Mouse (Mus musculus): ENCODE measurements around the gene 1110002E22Rik. TPM values are rescaled to one million over a fixed set of nuclear protein-coding genes. Genes with fewer than 3 reads are reported as not detected.

1110002E22Rik gene
- total RNA-seq, 2 experiments from 2014 or later: 62.6 to 64.4 TPM

- intact Hi-C loops (cut with DNase I): no loop called here
- DNase-seq (ENCODE audit: low spot score): no peak
These were observed 31.6 kb downstream of the 1110002E22Rik start for GRCm38 (mm10) chr3:138096263-138097028.

- DNase-seq (ENCODE audit: low spot score): no peak
- intact Hi-C loops (cut with DNase I): no loop called here
These were observed 32.9 kb downstream of the 1110002E22Rik start for GRCm38 (mm10) chr3:138097718-138098117.

GRCm38 (mm10) chr3:138101936-138102335 lies 37.1 kb downstream of the 1110002E22Rik start:
- no peak for DNase-seq (ENCODE audit: low spot score)
- intact Hi-C loops (cut with DNase I): no loop called here

DNA sequence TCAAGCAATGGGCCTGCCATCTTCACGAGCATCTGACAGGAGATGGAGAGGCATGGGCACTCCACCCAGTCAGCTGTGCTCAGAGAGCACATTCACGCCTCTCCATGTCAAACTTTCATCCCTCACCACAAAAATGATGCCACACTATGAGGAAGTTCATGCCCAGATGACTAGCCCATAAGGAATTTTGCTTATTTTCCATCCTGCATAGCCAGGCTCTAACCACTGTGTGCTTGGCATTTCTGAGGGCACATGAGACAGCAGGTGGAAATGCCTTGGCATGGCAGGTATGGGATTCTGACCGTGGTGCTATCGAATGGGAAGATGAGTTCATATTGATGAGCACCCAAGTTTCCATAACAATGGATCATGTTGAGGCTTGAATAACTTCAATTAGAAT lies 38.8 kb downstream of the 1110002E22Rik start:
- intact Hi-C loops (cut with DNase I): no loop called here
- DNase-seq (ENCODE audit: low spot score): no peak

DNA sequence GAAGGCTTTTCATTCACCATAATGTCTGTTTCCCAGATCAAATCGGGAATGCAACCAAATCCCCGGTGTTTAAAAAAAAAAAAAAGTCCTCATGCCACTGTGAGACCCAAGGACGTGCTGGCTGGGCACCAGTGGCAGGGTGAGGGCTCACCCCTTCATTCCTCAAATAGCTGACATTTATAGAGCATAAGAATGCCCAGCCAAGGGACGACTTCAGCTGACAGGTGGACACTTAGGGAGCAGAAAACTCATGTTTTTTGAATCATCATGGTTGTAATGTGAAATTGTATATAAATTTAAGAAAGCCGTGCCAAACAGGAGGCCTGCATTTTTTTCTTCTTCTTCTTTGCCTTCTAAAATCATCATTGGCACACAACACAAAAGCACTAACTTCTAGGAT lies 40.2 kb downstream of the 1110002E22Rik start:
- no peak for DNase-seq (ENCODE audit: low spot score)
- intact Hi-C loops (cut with DNase I): no loop called here

GRCm38 (mm10) chr3:138106887-138107286 lies 42.0 kb downstream of the 1110002E22Rik start:
- intact Hi-C loops (cut with DNase I): no loop called here
- DNase-seq (ENCODE audit: low spot score): no peak

GRCm38 (mm10) chr3:138110910-138111782 lies 46.3 kb downstream of the 1110002E22Rik start:
- intact Hi-C loops (cut with DNase I): no loop called here
- no peak for DNase-seq (ENCODE audit: low spot score)

DNA sequence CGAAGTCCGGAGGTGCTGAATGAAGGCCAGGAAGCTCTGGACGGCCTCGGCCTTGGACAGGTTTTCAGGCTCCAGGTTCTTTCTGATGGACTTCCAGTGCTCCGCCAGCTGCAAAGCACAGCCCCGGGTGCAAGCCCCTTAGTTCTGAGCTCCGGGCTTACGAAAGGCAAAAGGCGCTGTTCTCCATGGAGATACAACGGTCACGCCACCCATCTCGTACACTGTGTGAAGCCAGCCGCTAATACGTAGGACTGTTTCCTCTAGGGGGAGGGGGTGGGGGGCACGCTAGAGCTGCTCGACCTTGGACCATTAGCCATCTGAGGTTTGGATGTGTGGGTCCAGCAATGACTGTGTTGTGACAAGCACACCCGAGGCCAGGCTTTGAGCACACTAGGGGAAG lies 49.3 kb downstream of the 1110002E22Rik start:
- no peak for DNase-seq (ENCODE audit: low spot score)
- intact Hi-C loops (cut with DNase I): no loop called here

DNA sequence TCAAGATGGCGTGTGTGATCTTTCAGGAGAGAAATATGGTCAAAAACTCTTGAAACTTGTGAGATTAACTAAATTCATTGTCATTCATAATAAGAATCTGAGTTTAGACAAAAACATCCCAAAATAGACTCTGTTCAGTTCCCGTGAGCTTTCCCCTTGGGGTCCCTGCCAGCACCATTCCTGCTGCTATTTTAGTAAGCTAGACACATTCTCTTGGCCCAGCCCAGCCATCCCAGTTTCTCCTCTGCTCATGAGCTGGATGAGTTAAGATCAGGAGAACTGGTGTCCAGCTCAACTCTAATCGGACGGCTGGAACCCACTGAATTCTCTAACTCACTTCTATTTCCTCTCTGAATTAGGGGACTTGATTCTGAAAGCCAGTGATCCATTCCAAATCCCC lies 52.0 kb downstream of the 1110002E22Rik start:
- intact Hi-C loops (cut with DNase I): loop anchor here (5.0 kb wide), 1 partner anchor 55 kb away; no protein-coding TSS in a partner anchor
- DNase-seq (ENCODE audit: low spot score): peak; percentile 16

DNA sequence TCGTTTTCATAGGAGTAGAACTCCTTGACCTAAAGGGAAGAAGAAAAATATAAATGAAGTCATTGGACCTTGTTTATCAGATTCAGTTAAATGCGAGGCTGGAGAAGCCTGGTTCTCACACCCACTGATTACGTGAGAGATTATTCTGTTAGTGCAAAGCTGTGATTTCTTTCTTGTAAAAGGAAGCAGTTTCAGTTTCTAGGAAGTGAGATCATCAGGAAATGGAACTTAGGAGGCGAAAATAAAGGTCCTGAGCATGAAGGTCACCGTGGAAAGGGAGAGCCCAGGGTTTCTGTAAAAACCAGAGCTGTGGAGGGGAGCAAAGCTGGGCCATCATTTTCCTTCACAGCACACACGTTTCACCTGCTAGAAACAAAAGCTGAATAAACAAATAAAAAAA lies 53.5 kb downstream of the 1110002E22Rik start:
- intact Hi-C loops (cut with DNase I): loop anchor here (5.0 kb wide), 1 partner anchor 56 kb away; no protein-coding TSS in a partner anchor

GRCm38 (mm10) chr3:138118831-138119230 lies 54.0 kb downstream of the 1110002E22Rik start:
- intact Hi-C loops (cut with DNase I): loop anchor here (5.0 kb wide), 1 partner anchor 57 kb away; no protein-coding TSS in a partner anchor
- no peak for DNase-seq (ENCODE audit: low spot score)

More for the DNA sequence above, 53.5 kb downstream of the 1110002E22Rik start:
- DNase-seq (ENCODE audit: low spot score): no peak

DNA sequence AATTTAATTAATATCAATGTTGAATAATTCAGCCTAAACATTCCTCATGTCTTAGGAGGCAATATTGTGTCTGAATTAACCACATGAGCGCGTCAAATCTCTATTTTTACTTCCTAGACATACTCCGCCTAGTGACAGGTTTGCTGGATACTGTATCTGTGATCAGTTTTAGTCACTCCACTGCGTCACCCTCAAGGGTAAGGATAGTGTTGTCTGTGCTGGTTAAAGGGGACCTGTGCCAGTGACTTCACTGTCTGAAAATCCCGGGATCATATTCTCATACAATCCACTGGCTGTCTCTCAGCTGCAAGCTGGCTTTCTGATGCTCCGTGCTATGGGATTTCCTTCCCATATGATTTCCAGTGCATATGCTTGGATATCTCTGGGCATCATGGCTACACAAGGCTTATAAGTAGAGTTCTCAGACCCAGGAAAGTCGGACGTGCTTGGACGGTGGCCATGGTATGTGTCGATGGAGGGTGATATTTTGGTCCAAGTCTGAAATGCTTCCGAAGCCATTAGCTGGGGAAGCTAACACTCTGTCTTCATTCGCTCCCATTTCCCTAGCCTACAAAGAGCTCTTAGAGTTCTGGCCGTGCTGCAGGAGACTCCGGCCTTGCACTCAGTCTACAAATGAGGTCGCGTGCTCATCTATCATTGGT lies 54.7 kb downstream of the 1110002E22Rik start:
- intact Hi-C loops (cut with DNase I): loop anchor here (5.0 kb wide), 1 partner anchor 57 kb away; no protein-coding TSS in a partner anchor
- no peak for DNase-seq (ENCODE audit: low spot score)

- no peak for DNase-seq (ENCODE audit: low spot score)
- intact Hi-C loops (cut with DNase I): no loop called here
These were observed 56.6 kb downstream of the 1110002E22Rik start for GRCm38 (mm10) chr3:138121461-138121860.

- intact Hi-C loops (cut with DNase I): no loop called here
- no peak for DNase-seq (ENCODE audit: low spot score)
These were observed 59.0 kb downstream of the 1110002E22Rik start for GRCm38 (mm10) chr3:138123842-138124241.

GRCm38 (mm10) chr3:138129110-138129509 lies 64.3 kb downstream of the 1110002E22Rik start:
- intact Hi-C loops (cut with DNase I): no loop called here

GRCm38 (mm10) chr3:138130692-138131091 lies 65.8 kb downstream of the 1110002E22Rik start:
- DNase-seq (ENCODE audit: low spot score): no peak
- intact Hi-C loops (cut with DNase I): no loop called here

More at GRCm38 (mm10) chr3:138129110-138129509, 64.3 kb downstream of the 1110002E22Rik start:
- DNase-seq (ENCODE audit: low spot score): no peak

All from heart, postnatal 25 days (tissue).